Mouse (Mus musculus) left cerebral cortex, adult 11 months (tissue): ENCODE measurements around the gene Timmdc1.

Experiments
- DNase-seq: peaks from one replicate; pipeline ENCODE4 v3.0.0; 2022; ENCODE audit warnings: low spot score

Gene Timmdc1

GRCm38 (mm10) chr16:38522129-38523084 is at the start of gene Timmdc1:
Gene Timmdc1, minus strand, starts transcription at chr16:38522663.
- DNase-seq = peak; percentile 95

- DNase-seq = no peak
These were observed 49.0 kb upstream of the Timmdc1 start for GRCm38 (mm10) chr16:38571481-38571880.

- no peak for DNase-seq
These were observed 45.7 kb upstream of the Timmdc1 start for GRCm38 (mm10) chr16:38568192-38568591.

- DNase-seq = no peak
These were observed 41.1 kb upstream of the Timmdc1 start for GRCm38 (mm10) chr16:38563516-38563915.

- no peak for DNase-seq
These were observed 40.5 kb upstream of the Timmdc1 start for GRCm38 (mm10) chr16:38562968-38563327.

- DNase-seq = peak; percentile 92
These were observed 39.9 kb upstream of the Timmdc1 start for GRCm38 (mm10) chr16:38562131-38562967.

- DNase-seq = no peak
These were observed 35.8 kb upstream of the Timmdc1 start, which contains the start of gene Tmem39a for GRCm38 (mm10) chr16:38558221-38558748. Gene Tmem39a, plus strand, starts transcription at chr16:38558698.

- DNase-seq = no peak
These were observed 33.5 kb upstream of the Timmdc1 start for GRCm38 (mm10) chr16:38555988-38556387.

- DNase-seq = peak; percentile 64
These were observed 27.3 kb upstream of the Timmdc1 start, which contains the start of gene Poglut1 for GRCm38 (mm10) chr16:38549479-38550396. Gene Poglut1, minus strand, starts transcription at chr16:38550258.

- no peak for DNase-seq
These were observed 25.5 kb upstream of the Timmdc1 start for GRCm38 (mm10) chr16:38548000-38548399.

- DNase-seq = no peak
These were observed 16.4 kb upstream of the Timmdc1 start for GRCm38 (mm10) chr16:38538716-38539380.

GRCm38 (mm10) chr16:38536544-38537146 is 14.2 kb upstream of the Timmdc1 start:
- DNase-seq = peak; percentile 63

- DNase-seq = no peak
These were observed 3.8 kb upstream of the Timmdc1 start for GRCm38 (mm10) chr16:38526264-38526663.

GRCm38 (mm10) chr16:38521211-38521987 is 1.1 kb downstream of the Timmdc1 start:
- DNase-seq = no peak

- DNase-seq = no peak
These were observed 3.3 kb downstream of the Timmdc1 start for GRCm38 (mm10) chr16:38519140-38519539.

GRCm38 (mm10) chr16:38510846-38511245 is 11.6 kb downstream of the Timmdc1 start:
- no peak for DNase-seq

- peak; percentile 59 for DNase-seq
These were observed 16.3 kb downstream of the Timmdc1 start for GRCm38 (mm10) chr16:38506041-38506634.

- no peak for DNase-seq
These were observed 18.9 kb downstream of the Timmdc1 start for GRCm38 (mm10) chr16:38503528-38503927.

GRCm38 (mm10) chr16:38502469-38502868 is 20.0 kb downstream of the Timmdc1 start:
- no peak for DNase-seq
